Mouse (Mus musculus) megakaryocyte progenitor cell, adult 5-6 weeks (primary cell): ENCODE results near the gene Gm6096. TPM values are rescaled to one million over a fixed set of nuclear protein-coding genes. Genes with fewer than 3 reads are reported as not detected.
"Not testable (repeated sequence)": the region's sequence is repeated elsewhere in the genome, so short reads cannot be mapped to it uniquely, and the experiment has no call there.

Source experiments
- ATAC-seq: replicated peaks from 2 replicates; pipeline ENCODE4 v1.8.0; 2016; ENCODE audit warnings: mild to moderate bottlenecking, moderate TSS enrichment, inconsistent platforms; ENCODE audit not compliant: poor library complexity
- total RNA-seq, 2 experiments: library from RNA; stranded (forward) in 1 of 2; stranded (reverse) in 1 of 2; fragments of 157-497, 149-512 nt in 1 of 2; fragments of 200-1000 nt in 1 of 2; gene quantifications; 2 replicates each; pipeline versions ENCODE4 v1.2.3 to v1.2.4; 2015 to 2017

Gm6096 gene
- not detected in 2 replicates for total RNA-seq (2015)
- not detected in 2 replicates for total RNA-seq (2017)

GRCm38 (mm10) chr7:34250738-34251137 lies at the start of gene Gm6096:
Gene Gm6096, plus strand, starts transcription at chr7:34251038.
- ATAC-seq = no peak

DNA sequence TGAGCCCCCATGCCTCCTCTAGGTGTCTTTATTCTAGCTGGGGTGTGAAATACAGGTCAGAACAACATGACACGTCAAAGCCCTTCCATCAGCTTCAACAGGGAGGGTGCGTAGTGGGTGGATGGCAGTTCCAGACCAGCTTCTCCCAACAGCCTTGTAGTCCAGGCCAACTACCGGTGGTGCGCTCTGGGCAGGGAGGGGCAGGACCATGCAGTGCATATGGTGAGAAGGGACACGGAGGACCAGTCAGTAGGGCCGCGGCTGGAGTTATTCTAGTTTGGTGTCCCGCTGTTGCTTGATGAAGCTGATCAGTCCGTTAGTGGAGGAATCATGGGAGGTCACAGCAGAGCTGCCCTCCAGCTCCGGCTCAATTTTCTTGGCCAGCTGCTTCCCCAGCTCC lies 48.7 kb upstream of the Gm6096 start:
- ATAC-seq = not testable (repeated sequence)

GRCm38 (mm10) chr7:34206331-34206730 lies 44.5 kb upstream of the Gm6096 start:
- no peak for ATAC-seq

DNA sequence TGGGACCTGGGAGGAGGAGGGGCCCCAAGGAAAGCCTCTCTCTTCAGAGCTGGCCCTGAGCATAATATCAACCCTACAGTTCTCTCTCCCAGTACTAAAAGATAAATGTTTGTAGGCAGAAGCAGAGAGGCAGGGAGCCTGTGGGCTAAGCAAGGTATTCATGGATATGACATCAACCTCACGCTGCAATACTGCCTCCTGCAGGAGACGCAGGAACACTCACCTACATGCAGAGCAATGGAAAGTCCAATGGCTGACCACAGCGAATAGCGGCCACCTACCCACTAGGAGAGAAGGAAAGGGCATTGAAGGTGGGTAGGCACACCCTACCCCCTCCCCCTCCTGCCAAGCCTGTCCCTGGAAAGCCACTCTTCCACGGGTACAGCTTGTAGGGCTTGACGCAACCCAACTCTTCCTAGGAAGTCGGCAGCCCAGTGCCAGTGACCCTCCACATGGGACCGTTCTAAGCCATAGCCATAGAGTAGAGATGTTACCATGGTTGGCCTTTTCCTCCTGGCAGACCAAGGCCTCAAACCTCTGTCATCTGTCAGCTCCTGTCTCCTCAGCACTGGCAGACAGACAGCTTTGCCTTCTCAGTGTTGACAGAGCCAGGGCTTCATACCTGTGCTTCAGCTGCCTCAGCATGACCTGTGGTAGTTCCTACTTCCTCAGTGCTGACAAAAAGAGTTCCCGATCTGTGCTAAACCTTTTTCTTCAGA lies 42.7 kb upstream of the Gm6096 start:
- peak; percentile 55 for ATAC-seq

GRCm38 (mm10) chr7:34213281-34213680 lies 37.6 kb upstream of the Gm6096 start:
- ATAC-seq = no peak

GRCm38 (mm10) chr7:34214644-34215043 lies 36.2 kb upstream of the Gm6096 start:
- peak; percentile 90 for ATAC-seq

GRCm38 (mm10) chr7:34215481-34215880 lies 35.4 kb upstream of the Gm6096 start:
- no peak for ATAC-seq

GRCm38 (mm10) chr7:34216474-34216873 lies 34.4 kb upstream of the Gm6096 start:
- no peak for ATAC-seq

DNA sequence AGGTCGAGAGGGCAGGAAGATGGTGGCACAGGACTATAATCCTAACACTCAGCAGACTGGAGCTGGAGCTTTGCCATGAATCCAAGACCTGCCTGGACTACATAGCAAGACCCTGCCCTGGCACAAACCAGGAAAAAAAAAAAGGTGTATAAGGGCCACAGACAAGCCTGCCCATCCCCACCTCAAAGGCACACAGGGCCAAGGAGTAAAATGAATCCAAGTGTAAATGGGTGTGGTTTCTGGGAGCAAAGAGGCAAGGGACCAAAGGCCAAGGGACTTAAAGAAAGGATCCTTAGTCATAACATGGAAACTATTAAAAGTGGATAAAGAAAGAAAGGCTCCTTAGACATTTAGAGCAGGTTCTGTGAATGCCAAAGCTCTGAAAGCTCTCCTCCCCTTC lies 32.3 kb upstream of the Gm6096 start:
- no peak for ATAC-seq

DNA sequence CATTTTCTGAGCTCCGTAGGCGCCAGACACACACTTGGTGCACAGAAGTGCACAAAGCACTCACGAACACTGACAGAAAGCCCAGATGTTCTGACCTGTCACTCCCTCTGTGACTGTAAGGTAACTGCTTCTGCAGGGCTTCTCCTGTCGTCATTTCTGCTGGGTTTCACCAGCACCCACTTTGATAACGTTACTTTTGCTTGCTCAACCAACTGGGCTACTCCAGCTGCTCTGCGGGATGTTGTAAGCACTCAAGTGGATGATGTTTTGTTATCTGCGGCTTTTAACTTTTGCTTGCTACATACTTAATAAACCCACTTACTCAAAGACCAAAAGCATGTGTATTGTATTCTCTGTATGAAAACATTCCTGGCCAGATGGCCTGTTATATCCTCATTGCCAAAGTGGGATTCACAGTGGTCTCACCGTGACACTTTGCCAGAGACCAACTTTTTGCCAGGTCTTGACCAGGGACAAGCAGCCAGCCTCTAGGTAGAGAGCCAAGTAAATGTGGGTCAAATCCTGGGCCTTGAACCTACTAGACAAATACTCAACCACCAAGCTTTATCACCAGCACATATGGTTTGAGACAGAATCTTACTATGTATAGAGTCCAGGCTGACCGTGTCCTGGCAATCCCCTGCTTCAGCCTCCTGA lies 29.1 kb upstream of the Gm6096 start:
- peak; percentile 76 for ATAC-seq

- 0 out of 2 replicates have a peak, but pooled peaks have one; percentile 17 for ATAC-seq
These were observed 28.5 kb upstream of the Gm6096 start for GRCm38 (mm10) chr7:34222340-34222739.

GRCm38 (mm10) chr7:34224308-34224707 lies 26.5 kb upstream of the Gm6096 start:
- no peak for ATAC-seq

DNA sequence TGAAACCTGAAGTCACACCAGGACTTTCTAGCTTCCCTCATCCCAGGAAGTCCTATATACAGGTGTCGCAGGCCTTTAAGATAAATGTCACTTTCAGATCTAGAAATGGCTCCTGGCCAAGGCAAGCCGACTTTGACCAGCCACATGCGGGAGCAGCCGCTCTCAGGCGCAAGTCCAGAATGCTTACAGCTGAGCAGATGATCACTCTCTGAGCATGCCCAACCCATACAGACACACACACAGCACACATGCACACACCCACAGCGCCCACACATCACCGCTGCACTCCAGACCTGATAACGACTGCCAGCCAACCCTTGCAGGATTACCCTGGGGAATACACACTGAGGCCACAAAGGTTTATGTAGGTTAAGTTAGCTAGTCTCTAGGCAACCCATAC lies 24.8 kb upstream of the Gm6096 start:
- ATAC-seq = 0 out of 2 replicates have a peak, but pooled peaks have one; percentile 9

GRCm38 (mm10) chr7:34226846-34227245 lies 24.0 kb upstream of the Gm6096 start:
- no peak for ATAC-seq

DNA sequence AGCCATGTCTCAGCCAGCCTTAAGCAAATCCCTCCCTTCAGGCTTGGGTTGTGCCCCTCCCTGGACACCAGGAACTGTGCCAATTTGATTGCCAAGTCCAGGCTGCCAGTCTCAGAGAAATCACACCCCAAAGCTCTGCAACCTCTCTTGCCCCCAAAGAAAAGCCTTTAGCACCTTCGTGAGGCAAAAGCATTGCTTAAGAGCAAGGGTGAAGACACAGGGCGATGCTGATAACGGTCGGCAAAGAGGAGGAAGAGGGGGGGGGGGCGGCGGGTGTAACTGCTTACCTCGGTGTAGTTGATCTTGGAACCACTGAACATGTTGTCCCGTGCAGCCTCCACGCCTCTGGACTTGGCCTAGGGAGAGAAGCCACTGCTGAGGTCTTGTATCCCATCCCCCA lies 22.2 kb upstream of the Gm6096 start:
- ATAC-seq = peak; percentile 26

- ATAC-seq = no peak
These were observed 21.7 kb upstream of the Gm6096 start for GRCm38 (mm10) chr7:34229153-34229552.

DNA sequence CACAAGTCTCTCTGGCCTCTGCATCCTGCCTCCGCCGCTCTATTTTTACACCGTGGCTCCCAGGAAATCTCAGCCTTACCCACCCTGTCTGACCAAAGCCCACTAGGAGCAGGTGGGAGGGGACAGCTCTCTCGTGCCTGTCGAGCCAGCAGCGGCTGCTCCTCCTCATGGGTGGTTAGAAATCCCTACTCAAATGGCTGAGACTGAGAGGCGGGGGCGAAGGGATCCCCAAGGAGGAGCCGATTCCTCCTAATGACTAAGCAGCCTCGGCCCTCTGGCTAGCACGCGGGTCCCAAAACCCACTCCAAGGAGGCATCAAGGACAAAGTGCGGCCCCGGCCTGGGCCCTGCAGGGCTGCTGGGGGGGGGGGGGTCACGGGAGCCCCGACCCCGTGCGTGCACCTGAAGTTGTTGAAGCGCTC lies 21.1 kb upstream of the Gm6096 start:
- ATAC-seq = no peak

DNA sequence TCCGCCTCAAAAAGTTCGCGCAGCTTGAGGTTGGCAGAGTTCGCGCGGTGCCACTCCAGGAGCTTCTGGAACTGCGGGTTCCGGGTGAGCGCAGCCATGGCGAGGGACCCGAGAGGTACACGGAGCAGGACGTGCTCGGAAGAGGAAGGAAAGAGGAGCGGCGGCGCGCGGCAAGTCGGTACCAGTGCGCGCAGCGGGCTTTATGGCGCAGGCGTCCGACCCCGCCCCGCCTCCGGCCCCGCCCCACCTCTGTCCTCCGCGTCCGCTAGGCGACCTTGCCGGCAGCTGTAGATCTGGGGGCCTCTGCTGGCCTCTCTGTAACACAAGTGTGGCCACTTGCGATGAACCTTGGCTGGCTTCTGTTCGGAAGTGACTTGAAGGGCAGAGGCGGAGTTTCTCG lies 20.7 kb upstream of the Gm6096 start, which contains the start of gene Gpi1:
Gene Gpi1, minus strand, starts transcription at position 221 of the 400 bp plus-strand sequence.
- peak; percentile 46 for ATAC-seq

DNA sequence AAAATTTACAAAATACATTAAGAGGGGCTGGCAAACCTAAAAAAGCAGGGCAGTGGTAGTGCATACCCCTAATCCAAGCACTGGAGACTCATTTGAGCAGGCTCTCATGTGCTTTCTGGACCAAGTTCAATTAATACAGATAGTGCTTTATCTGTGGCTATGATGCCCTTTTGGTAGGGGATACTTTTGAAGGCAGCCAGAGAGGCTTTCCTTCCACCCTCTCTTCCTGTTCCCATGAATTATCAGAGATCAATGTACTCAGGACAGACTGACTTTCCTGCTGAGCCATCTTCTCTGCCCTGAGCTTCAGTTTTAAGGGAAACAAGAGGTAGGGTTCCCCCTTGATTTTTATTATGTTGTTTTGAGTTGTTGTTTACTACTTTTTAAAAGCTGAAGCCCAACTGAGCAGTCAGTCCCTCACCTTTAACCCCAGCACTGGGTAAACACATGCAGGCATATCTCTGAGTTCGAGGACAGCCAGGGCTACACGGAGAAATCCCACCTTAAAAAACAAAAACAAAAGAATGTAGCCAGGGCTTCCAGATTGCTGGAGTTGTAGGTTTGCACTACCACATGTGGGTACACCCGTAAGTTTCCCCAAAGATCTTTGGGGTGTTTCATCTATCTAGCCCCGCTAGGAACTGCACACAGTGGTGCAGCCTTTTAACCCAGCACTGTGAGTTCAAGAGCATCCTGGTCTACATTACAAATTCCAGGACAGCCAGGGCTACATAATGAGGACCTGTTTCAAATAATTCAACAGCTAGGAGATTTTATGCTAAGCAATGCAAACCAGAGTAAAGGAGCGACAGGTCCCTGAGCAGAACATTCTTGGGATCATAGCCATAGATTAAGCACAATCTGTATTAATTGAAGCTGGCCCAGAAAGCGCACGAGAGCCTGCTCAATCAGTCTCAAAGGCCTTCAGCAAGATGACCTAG lies 17.8 kb upstream of the Gm6096 start:
- ATAC-seq = no peak

GRCm38 (mm10) chr7:34233909-34234609 lies 16.8 kb upstream of the Gm6096 start:
- ATAC-seq = peak; percentile 83
